Comparison of ENCODE assay signal across 34 mouse cellular contexts in genomic region chr9:49130514-49131010, GRCm38 (mm10). TPM values are rescaled to one million over a fixed set of nuclear protein-coding genes. Genes with fewer than 3 reads are reported as not detected.
A peak's percentile ranks its signal among the peaks of the same experiment; 100 is the strongest.
DNase-seq lines count a peak whose midpoint lies in the region; ATAC-seq lines count a peak whose summit lies in the region.
"Had no signal": no experiment of that assay in that cellular context is flagged by ENCODE, and none has a peak within 500 bp of the region (broad histone marks: within the 10 kb centered on the region; RNA-seq: fewer than 3 reads in every experiment).

No protein-coding gene starts in this region.

- no peaks in the 10 kb centered on the region for H3K27me3 ChIP-seq in forebrain, embryonic 10.5 days (ENCODE audit: poor library complexity, severe bottlenecking)
- H3K27me3 ChIP-seq in forebrain, embryonic 12.5 days: no peaks in the 10 kb centered on the region
- H3K27me3 ChIP-seq in midbrain, embryonic 13.5 days: no peaks in the 10 kb centered on the region
- no peaks in the 10 kb centered on the region for H3K27me3 ChIP-seq in midbrain, embryonic 16.5 days (ENCODE audit: control insufficient read depth, insufficient read depth, low read depth, low read length)
- H3K27me3 ChIP-seq: embryonic facial prominence, embryonic 15.5 days; hindbrain, embryonic 13.5 days; megakaryocyte, embryonic 14.5 days; neural tube, embryonic 15.5 days had no signal

- 80% methylated on average over 5 of the region's 5 CpGs for WGBS in forebrain, embryonic 10.5 days
- WGBS in forebrain, embryonic 12.5 days: 24% methylated on average over 5 of the region's 5 CpGs
- WGBS in midbrain, embryonic 13.5 days: 22% methylated on average over 5 of the region's 5 CpGs
- 17% methylated on average over 5 of the region's 5 CpGs for WGBS in midbrain, embryonic 16.5 days

- no peak overlapping the region for H3K9ac ChIP-seq in forebrain, embryonic 12.5 days
- H3K9ac ChIP-seq in midbrain, embryonic 13.5 days (replicated peaks): no peak overlapping the region
- no peak overlapping the region for H3K9ac ChIP-seq in midbrain, embryonic 16.5 days (ENCODE audit: low read depth, low read length)
- H3K9ac ChIP-seq: embryonic facial prominence, embryonic 15.5 days; hindbrain, embryonic 13.5 days; liver, embryonic 14.5 days; neural tube, embryonic 15.5 days had no signal

- no peak overlapping the region for H3K4me2 ChIP-seq in forebrain, embryonic 12.5 days
- H3K4me2 ChIP-seq in midbrain, embryonic 13.5 days (replicated peaks): no peak overlapping the region
- H3K4me2 ChIP-seq in midbrain, embryonic 16.5 days (ENCODE audit: low read length): no peak overlapping the region
- H3K4me2 ChIP-seq: embryonic facial prominence, embryonic 15.5 days; heart, embryonic 11.5 days; hindbrain, embryonic 13.5 days; neural tube, embryonic 15.5 days had no signal

- H3K36me3 ChIP-seq in forebrain, embryonic 10.5 days (replicated peaks): no peaks in the 10 kb centered on the region
- no peaks in the 10 kb centered on the region for H3K36me3 ChIP-seq in forebrain, embryonic 12.5 days (replicated peaks)
- H3K36me3 ChIP-seq in midbrain, embryonic 13.5 days: no peaks in the 10 kb centered on the region
- no peaks in the 10 kb centered on the region for H3K36me3 ChIP-seq in midbrain, embryonic 16.5 days (ENCODE audit: control insufficient read depth, insufficient read depth, low read length)
- H3K36me3 ChIP-seq: embryonic facial prominence, embryonic 15.5 days; G1E; hindbrain, embryonic 13.5 days; neural tube, embryonic 15.5 days had no signal

- no peak for DNase-seq in forebrain, embryonic 10.5 days (ENCODE audit: extremely low spot score, low spot score)
- DNase-seq in kidney, postnatal 10 days: peak; percentile 4
- DNase-seq in kidney, postnatal 25 days: no peak
- no peak for DNase-seq in embryo, embryonic 11 days
- DNase-seq: adrenal gland, postnatal 10 days; cerebellum, adult 11-12 months; cerebellum, adult 9-11 months; gastrocnemius, postnatal 25 days; heart, adult 18-20 months; heart, postnatal 4 days; kidney, adult 8-10 months; layer of hippocampus, adult 9-11 months; liver; lung, adult 2 months; lung, postnatal 36 days; right cerebral cortex, adult 18-20 months; spleen, adult 18-20 months; thymus, adult 18-20 months; thymus, postnatal 25 days had no signal

- H3K9me3 ChIP-seq in forebrain, embryonic 10.5 days: 0 out of 2 replicates have a peak, but pooled peaks cover 6% of the 10 kb centered on the region
- H3K9me3 ChIP-seq in forebrain, embryonic 12.5 days: no peaks in the 10 kb centered on the region
- H3K9me3 ChIP-seq in midbrain, embryonic 13.5 days: no peaks in the 10 kb centered on the region
- H3K9me3 ChIP-seq in midbrain, embryonic 16.5 days (replicated peaks; ENCODE audit: control insufficient read depth, low read length, poor library complexity, severe bottlenecking): no peaks in the 10 kb centered on the region
- H3K9me3 ChIP-seq: embryonic facial prominence, embryonic 15.5 days; G1E; hindbrain, embryonic 13.5 days; neural tube, embryonic 15.5 days had no signal

- no peak overlapping the region for H3K4me3 ChIP-seq in forebrain, embryonic 10.5 days
- H3K4me3 ChIP-seq in forebrain, embryonic 12.5 days (replicated peaks): no peak overlapping the region
- H3K4me3 ChIP-seq in midbrain, embryonic 13.5 days (replicated peaks): no peak overlapping the region
- H3K4me3 ChIP-seq in midbrain, embryonic 16.5 days (ENCODE audit: low read depth, low read length): no peak overlapping the region
- H3K4me3 ChIP-seq: embryonic facial prominence, embryonic 15.5 days; hindbrain, embryonic 13.5 days; megakaryocyte, embryonic 14.5 days; neural tube, embryonic 15.5 days had no signal

- 0 out of 2 replicates have a peak overlapping the region, but pooled peaks have one; percentile 8 for H3K27ac ChIP-seq in forebrain, embryonic 10.5 days
- no peak overlapping the region for H3K27ac ChIP-seq in forebrain, embryonic 12.5 days
- 0 out of 2 replicates have a peak overlapping the region, but pooled peaks have one; percentile 8 for H3K27ac ChIP-seq in midbrain, embryonic 13.5 days
- H3K27ac ChIP-seq in midbrain, embryonic 16.5 days (ENCODE audit: low read length): no peak overlapping the region
- H3K27ac ChIP-seq: embryonic facial prominence, embryonic 15.5 days; hindbrain, embryonic 13.5 days; kidney, postnatal 0 days; liver, embryonic 14.5 days; neural tube, embryonic 15.5 days; stomach, postnatal 0 days had no signal

- ATAC-seq in forebrain, embryonic 12.5 days (ENCODE audit: low FRiP score): no peak
- ATAC-seq in midbrain, embryonic 13.5 days: peak; percentile 53
- ATAC-seq in midbrain, embryonic 16.5 days: no peak
- ATAC-seq: intestine, embryonic 16.5 days had no signal

- H3K4me1 ChIP-seq in forebrain, embryonic 10.5 days: peaks cover 24% of the 10 kb centered on the region
- peaks cover 10% of the 10 kb centered on the region for H3K4me1 ChIP-seq in forebrain, embryonic 12.5 days
- peaks cover 8% of the 10 kb centered on the region for H3K4me1 ChIP-seq in midbrain, embryonic 13.5 days (replicated peaks)
- H3K4me1 ChIP-seq in midbrain, embryonic 16.5 days (ENCODE audit: control insufficient read depth, insufficient read depth, low read length): no peaks in the 10 kb centered on the region; the same call in 1 of the 2 replicates
- H3K4me1 ChIP-seq: embryonic facial prominence, embryonic 15.5 days; megakaryocyte, embryonic 14.5 days; neural tube, embryonic 15.5 days had no signal

RNA-seq across cellular contexts. Expression of gene Tmprss5, which starts 49.5 kb away (rescaled TPM):
- polyA plus RNA-seq in forebrain, embryonic 10.5 days (2016; fragmentation: Nextera tagmentation; extraction: Ambion mirVana): 0.71 and 0.76 TPM in 2 replicates
- 1.3 and 1.5 TPM in 2 replicates for polyA plus RNA-seq in forebrain, embryonic 12.5 days (2016; fragmentation: Nextera tagmentation; extraction: Ambion mirVana)
- 2.3 and 2.4 TPM in 2 replicates for polyA plus RNA-seq in midbrain, embryonic 13.5 days (2015; fragmentation: Nextera tagmentation; extraction: Ambion mirVana)
- 0.83 and 1.4 TPM in 2 replicates for polyA plus RNA-seq in midbrain, embryonic 16.5 days (2015; fragmentation: Nextera tagmentation; extraction: Ambion mirVana)
- polyA plus RNA-seq: G1E; heart, postnatal 0 days; limb, embryonic 11.5 days had no signal

Comparison
In these comparisons a context has a peak if more than half of its experiments do, and no peak if none do; other contexts are left out.
1. H3K27ac ChIP-seq: peak in forebrain, embryonic 10.5 days (single experiment) and midbrain, embryonic 13.5 days (single experiment); none in forebrain, embryonic 12.5 days (single experiment) and midbrain, embryonic 16.5 days (single experiment).